Mouse (Mus musculus): ENCODE data around the gene Tbx5. TPM values are rescaled to one million over a fixed set of nuclear protein-coding genes. Genes with fewer than 3 reads are reported as not detected.

The Tbx5 gene
- polyA plus RNA-seq, 2 experiments: 22.4 to 36.9 TPM

- Histone ChIP-seq H3K4me3 (replicated peaks; ENCODE audit: low read length) (no peak overlapping the region), H3K36me3 (ENCODE audit: control insufficient read depth, insufficient read depth, low read length) (peaks cover 39% of the 10 kb centered on the region), H3K9me3 (ENCODE audit: control insufficient read depth, low read length) (no peaks in the 10 kb centered on the region), H3K4me2 (replicated peaks; ENCODE audit: low read depth, low read length, severe bottlenecking) (no peak overlapping the region), H3K9ac (ENCODE audit: low read depth, low read length, severe bottlenecking) (no peak overlapping the region), H3K4me1 (ENCODE audit: control insufficient read depth, insufficient read depth, low read length) (no peaks in the 10 kb centered on the region), H3K27ac (replicated peaks; ENCODE audit: low read depth, low read length) (no peak overlapping the region), H3K27me3 (ENCODE audit: control insufficient read depth, insufficient read depth, low read length) (no peaks in the 10 kb centered on the region)
- no peak for DNase-seq (ENCODE audit: low spot score)
- no peak for TF ChIP-seq POLR2A (IDR thresholded peaks at IDR 0.05; ENCODE audit: borderline replicate concordance, extremely low read depth, insufficient read depth, insufficient read length)
- ATAC-seq (ENCODE audit: low FRiP score, low read depth): no peak
- WGBS: 66% methylated on average over 6 of the region's 6 CpGs
Observed at GRCm38 (mm10) chr5:119877185-119877584, 44.7 kb downstream of the Tbx5 start.

DNA sequence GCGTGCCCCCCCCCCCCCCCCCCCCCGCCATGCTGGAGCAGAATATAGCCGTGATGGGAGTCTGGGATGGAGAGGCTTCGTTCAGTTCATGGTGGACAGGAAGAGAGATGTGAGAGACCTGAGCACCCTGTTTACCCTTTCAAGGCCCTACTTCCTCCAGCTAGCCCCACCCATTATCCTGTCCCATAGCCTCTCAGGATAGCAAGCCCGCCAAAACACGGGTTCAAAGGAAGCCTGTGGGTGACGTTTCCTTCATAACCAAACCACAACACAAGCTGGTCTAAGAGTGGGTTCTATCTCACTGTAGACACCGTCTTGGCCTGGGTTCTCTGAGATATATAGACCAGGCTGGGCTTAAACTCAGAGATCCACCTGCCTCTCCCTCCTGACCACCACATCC lies 53.1 kb downstream of the Tbx5 start:
- Histone ChIP-seq H3K9me3 (ENCODE audit: control insufficient read depth, low read length) (no peaks in the 10 kb centered on the region), H3K27ac (replicated peaks; ENCODE audit: low read depth, low read length) (no peak overlapping the region), H3K36me3 (ENCODE audit: control insufficient read depth, insufficient read depth, low read length) (peaks cover 23% of the 10 kb centered on the region), H3K27me3 (ENCODE audit: control insufficient read depth, insufficient read depth, low read length) (no peaks in the 10 kb centered on the region), H3K4me1 (ENCODE audit: control insufficient read depth, insufficient read depth, low read length) (no peaks in the 10 kb centered on the region), H3K4me2 (replicated peaks; ENCODE audit: low read depth, low read length, severe bottlenecking) (no peak overlapping the region), H3K9ac (ENCODE audit: low read depth, low read length, severe bottlenecking) (no peak overlapping the region), H3K4me3 (replicated peaks; ENCODE audit: low read length) (no peak overlapping the region)
- 83% methylated on average over 7 of the region's 8 CpGs for WGBS
- no peak for TF ChIP-seq POLR2A (IDR thresholded peaks at IDR 0.05; ENCODE audit: borderline replicate concordance, extremely low read depth, insufficient read depth, insufficient read length)
- no peak for DNase-seq (ENCODE audit: low spot score)
- no peak for ATAC-seq (ENCODE audit: low FRiP score, low read depth)

GRCm38 (mm10) chr5:119887381-119887780 lies 54.9 kb downstream of the Tbx5 start:
- H3K9ac ChIP-seq (ENCODE audit: low read depth, low read length, severe bottlenecking): no peak overlapping the region
- WGBS: 84% methylated on average over 8 of the region's 8 CpGs
- no peak overlapping the region for H3K27ac ChIP-seq (replicated peaks; ENCODE audit: low read depth, low read length)

DNA sequence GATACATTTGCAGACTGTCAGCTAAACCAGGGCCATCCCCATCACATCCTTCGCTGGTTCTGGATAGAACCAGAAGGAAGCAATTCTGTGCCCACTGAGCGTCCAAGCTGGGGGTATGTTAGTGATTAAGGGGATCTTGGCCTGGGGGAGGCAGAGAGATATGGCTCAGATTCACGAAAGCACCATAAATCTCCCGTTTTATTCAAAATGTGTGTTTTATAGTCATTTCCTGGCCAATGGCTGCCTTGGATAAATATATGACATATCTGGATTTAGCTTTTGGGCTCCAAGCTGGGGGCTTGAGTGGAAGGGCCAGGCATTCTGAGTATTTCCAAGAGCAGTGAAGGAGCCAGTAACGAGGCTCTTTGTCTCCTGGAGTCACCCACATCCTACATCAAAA lies 59.5 kb downstream of the Tbx5 start:
- 21% methylated on average over 5 of the region's 5 CpGs for WGBS
- no peaks in the 10 kb centered on the region for H3K36me3 ChIP-seq (ENCODE audit: control insufficient read depth, insufficient read depth, low read length)
- H3K27ac ChIP-seq (replicated peaks; ENCODE audit: low read depth, low read length): peak overlapping the region; percentile 61
- no peak overlapping the region for H3K4me2 ChIP-seq (replicated peaks; ENCODE audit: low read depth, low read length, severe bottlenecking)
- DNase-seq (ENCODE audit: low spot score) (peak; percentile 67), ATAC-seq (ENCODE audit: low FRiP score, low read depth) (peak; percentile 73; the same call in 1 of the 2 replicates)
- TF ChIP-seq POLR2A (IDR thresholded peaks at IDR 0.05; ENCODE audit: borderline replicate concordance, extremely low read depth, insufficient read depth, insufficient read length): no peak
- H3K9me3 ChIP-seq (ENCODE audit: control insufficient read depth, low read length): no peaks in the 10 kb centered on the region
- peaks cover 9% of the 10 kb centered on the region for H3K4me1 ChIP-seq (ENCODE audit: control insufficient read depth, insufficient read depth, low read length)
- H3K4me3 ChIP-seq (replicated peaks; ENCODE audit: low read length): no peak overlapping the region
- no peaks in the 10 kb centered on the region for H3K27me3 ChIP-seq (ENCODE audit: control insufficient read depth, insufficient read depth, low read length)
- H3K9ac ChIP-seq (ENCODE audit: low read depth, low read length, severe bottlenecking): no peak overlapping the region

More at GRCm38 (mm10) chr5:119887381-119887780, 54.9 kb downstream of the Tbx5 start:
- ATAC-seq (ENCODE audit: low FRiP score, low read depth): no peak
- Histone ChIP-seq H3K9me3 (ENCODE audit: control insufficient read depth, low read length) (no peaks in the 10 kb centered on the region), H3K4me1 (ENCODE audit: control insufficient read depth, insufficient read depth, low read length) (peaks cover 8% of the 10 kb centered on the region), H3K36me3 (ENCODE audit: control insufficient read depth, insufficient read depth, low read length) (peaks cover 17% of the 10 kb centered on the region), H3K4me2 (replicated peaks; ENCODE audit: low read depth, low read length, severe bottlenecking) (no peak overlapping the region), H3K27me3 (ENCODE audit: control insufficient read depth, insufficient read depth, low read length) (no peaks in the 10 kb centered on the region), H3K4me3 (replicated peaks; ENCODE audit: low read length) (no peak overlapping the region)
- TF ChIP-seq POLR2A (IDR thresholded peaks at IDR 0.05; ENCODE audit: borderline replicate concordance, extremely low read depth, insufficient read depth, insufficient read length): no peak
- DNase-seq (ENCODE audit: low spot score): no peak

- TF ChIP-seq POLR2A (IDR thresholded peaks at IDR 0.05; ENCODE audit: borderline replicate concordance, extremely low read depth, insufficient read depth, insufficient read length): no peak
- Histone ChIP-seq H3K9me3 (ENCODE audit: control insufficient read depth, low read length) (no peaks in the 10 kb centered on the region), H3K27ac (replicated peaks; ENCODE audit: low read depth, low read length) (no peak overlapping the region), H3K4me2 (replicated peaks; ENCODE audit: low read depth, low read length, severe bottlenecking) (no peak overlapping the region), H3K36me3 (ENCODE audit: control insufficient read depth, insufficient read depth, low read length) (no peaks in the 10 kb centered on the region), H3K27me3 (ENCODE audit: control insufficient read depth, insufficient read depth, low read length) (no peaks in the 10 kb centered on the region), H3K4me3 (replicated peaks; ENCODE audit: low read length) (no peak overlapping the region), H3K9ac (ENCODE audit: low read depth, low read length, severe bottlenecking) (no peak overlapping the region), H3K4me1 (ENCODE audit: control insufficient read depth, insufficient read depth, low read length) (peaks cover 9% of the 10 kb centered on the region)
- 86% methylated on average over 3 of the region's 3 CpGs for WGBS
- DNase-seq (ENCODE audit: low spot score): no peak
- no peak for ATAC-seq (ENCODE audit: low FRiP score, low read depth)
Observed at GRCm38 (mm10) chr5:119893060-119893459, 60.6 kb downstream of the Tbx5 start.

DNA sequence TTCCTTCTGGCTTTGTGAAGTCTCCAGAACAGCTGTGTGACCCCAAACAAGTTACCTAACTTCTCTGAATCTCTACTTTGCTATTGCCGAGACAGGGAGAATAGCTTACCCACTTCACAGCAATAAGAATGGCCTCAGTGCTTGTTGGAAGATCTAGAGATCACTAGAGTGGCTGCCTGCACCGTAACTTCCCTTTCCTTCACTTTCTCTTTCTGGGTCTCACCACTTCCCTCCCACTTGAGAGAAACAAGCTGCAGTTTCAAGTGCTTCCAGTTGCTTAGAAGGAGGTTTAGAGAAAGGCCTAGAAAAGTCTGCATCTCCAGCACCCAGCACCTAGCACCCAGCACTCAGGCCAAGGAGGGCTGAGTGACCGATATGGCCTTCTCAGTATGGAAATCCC lies 64.1 kb downstream of the Tbx5 start:
- no peaks in the 10 kb centered on the region for H3K27me3 ChIP-seq (ENCODE audit: control insufficient read depth, insufficient read depth, low read length)
- 70% methylated on average over 3 of the region's 3 CpGs for WGBS

More for the DNA sequence above, 64.1 kb downstream of the Tbx5 start:
- H3K4me2 ChIP-seq (replicated peaks; ENCODE audit: low read depth, low read length, severe bottlenecking): no peak overlapping the region
- no peak overlapping the region for H3K4me3 ChIP-seq (replicated peaks; ENCODE audit: low read length)
- peaks cover 7% of the 10 kb centered on the region for H3K4me1 ChIP-seq (ENCODE audit: control insufficient read depth, insufficient read depth, low read length)
- H3K9me3 ChIP-seq (ENCODE audit: control insufficient read depth, low read length): no peaks in the 10 kb centered on the region
- ATAC-seq (ENCODE audit: low FRiP score, low read depth): no peak
- no peak overlapping the region for H3K27ac ChIP-seq (replicated peaks; ENCODE audit: low read depth, low read length)
- no peak for DNase-seq (ENCODE audit: low spot score)
- H3K36me3 ChIP-seq (ENCODE audit: control insufficient read depth, insufficient read depth, low read length): no peaks in the 10 kb centered on the region
- no peak overlapping the region for H3K9ac ChIP-seq (ENCODE audit: low read depth, low read length, severe bottlenecking)
- TF ChIP-seq POLR2A (IDR thresholded peaks at IDR 0.05; ENCODE audit: borderline replicate concordance, extremely low read depth, insufficient read depth, insufficient read length): no peak
